Mouse (Mus musculus) lung, embryonic 16.5 days (tissue): ENCODE measurements around the gene Rdh19. TPM values are rescaled to one million over a fixed set of nuclear protein-coding genes. Genes with fewer than 3 reads are reported as not detected.
"Not testable (repeated sequence)": the region's sequence is repeated elsewhere in the genome, so short reads cannot be mapped to it uniquely, and the experiment has no call there.

Experiments
- ATAC-seq: fragments of 200-750 bp; cut with Nextera tagmentation; 2 replicates; pipeline ENCODE4 v1.8.0; 2017; ENCODE audit warnings: low read depth, mild to moderate bottlenecking, moderate library complexity
- H3K27ac ChIP-seq: fragments of 300-500 bp; sonication (generic); 2 replicates; pipeline ENCODE4 v1.5.1; 2014; ENCODE audit warnings: mild to moderate bottlenecking, control low read depth, low read length
- H3K27me3 ChIP-seq: fragments of 300-500 bp; sonication (generic); 2 replicates; pipeline ENCODE4 v1.6.1; 2014; ENCODE audit warnings: low read depth, low read length, mixed read lengths; ENCODE audit not compliant: control insufficient read depth, insufficient read depth
- H3K36me3 ChIP-seq: fragments of 300-500 bp; sonication (generic); 2 replicates; pipeline ENCODE4 v1.6.1; 2014; ENCODE audit warnings: low read length; ENCODE audit not compliant: control insufficient read depth, insufficient read depth
- H3K4me1 ChIP-seq: fragments of 300-500 bp; sonication (generic); replicated peaks from 2 replicates; pipeline ENCODE4 v1.6.1; 2014; ENCODE audit warnings: low read length, mixed read lengths; ENCODE audit not compliant: control insufficient read depth, insufficient read depth
- H3K4me2 ChIP-seq: fragments of 300-500 bp; sonication (generic); 2 replicates; pipeline ENCODE4 v1.6.1; 2014; ENCODE audit warnings: low read depth, low read length, control low read depth
- H3K4me3 ChIP-seq: fragments of 300-500 bp; sonication (generic); 2 replicates; pipeline ENCODE4 v1.5.1; 2014; ENCODE audit warnings: mild to moderate bottlenecking, low read length, control low read depth
- H3K9ac ChIP-seq: fragments of 300-500 bp; sonication (generic); 2 replicates; pipeline ENCODE4 v1.6.1; 2014; ENCODE audit warnings: low read length, control low read depth
- H3K9me3 ChIP-seq: fragments of 300-500 bp; sonication (generic); 2 replicates; pipeline ENCODE4 v1.6.1; 2016; ENCODE audit warnings: low read length; ENCODE audit not compliant: control insufficient read depth
- WGBS: fragments of 180-500 bp; shearing (Covaris S2); extraction: QIAGEN DNeasy Blood & Tissue Kit; methylation state at CpG from one replicate; pipeline ENCODE4 v1.1.7; 2014; 5-methylcytosine and 5-hydroxymethylcytosine counted together
- polyA plus RNA-seq: library from polyadenylated mRNA; unstranded; fragments of >200 nt; fragmentation: Nextera tagmentation; extraction: Ambion mirVana; gene quantifications from 2 replicates; pipeline ENCODE4 v1.2.1, GENCODE M21; 2015

Rdh19 gene
- polyA plus RNA-seq, 1 experiment from 2014 or later: not detected

- 58% methylated on average over 3 of the region's 3 CpGs for WGBS
- Histone ChIP-seq H3K4me1 (no peaks in the 10 kb centered on the region), H3K4me3 (no peak overlapping the region), H3K27ac (no peak overlapping the region), H3K4me2 (no peak overlapping the region), H3K9me3 (no peaks in the 10 kb centered on the region), H3K27me3 (no peaks in the 10 kb centered on the region), H3K9ac (no peak overlapping the region), H3K36me3 (no peaks in the 10 kb centered on the region)
- ATAC-seq: no peak
Observed at GRCm38 (mm10) chr10:127829121-127829520, 20.6 kb upstream of the Rdh19 start.

- 88% methylated on average over 1 of the region's 1 CpGs for WGBS
- H3K9ac ChIP-seq: not testable (repeated sequence)
Observed at GRCm38 (mm10) chr10:127834186-127834585, 15.5 kb upstream of the Rdh19 start.

GRCm38 (mm10) chr10:127835292-127835691 lies 14.4 kb upstream of the Rdh19 start:
- no peaks in the 10 kb centered on the region for H3K36me3 ChIP-seq
- no peak for ATAC-seq
- WGBS: 61% methylated on average over 5 of the region's 5 CpGs
- H3K27me3 ChIP-seq: no peaks in the 10 kb centered on the region
- H3K9ac ChIP-seq: no peak overlapping the region
- H3K4me3 ChIP-seq: no peak overlapping the region
- no peak overlapping the region for H3K4me2 ChIP-seq
- no peak overlapping the region for H3K27ac ChIP-seq
- H3K4me1 ChIP-seq: no peaks in the 10 kb centered on the region
- H3K9me3 ChIP-seq: no peaks in the 10 kb centered on the region

More at GRCm38 (mm10) chr10:127834186-127834585, 15.5 kb upstream of the Rdh19 start:
- not testable (repeated sequence) for H3K27me3 ChIP-seq, H3K9me3 ChIP-seq, H3K4me1 ChIP-seq, H3K36me3 ChIP-seq, H3K27ac ChIP-seq, H3K4me2 ChIP-seq, ATAC-seq, H3K4me3 ChIP-seq

GRCm38 (mm10) chr10:127837793-127838192 lies 11.9 kb upstream of the Rdh19 start:
- H3K9me3 ChIP-seq, H3K9ac ChIP-seq, H3K36me3 ChIP-seq, ATAC-seq, H3K27ac ChIP-seq, H3K4me3 ChIP-seq, H3K27me3 ChIP-seq, H3K4me1 ChIP-seq, H3K4me2 ChIP-seq: not testable (repeated sequence)
- 89% methylated on average over 5 of the region's 5 CpGs for WGBS

GRCm38 (mm10) chr10:127838539-127838938 lies 11.2 kb upstream of the Rdh19 start:
- Histone ChIP-seq H3K27ac (no peak overlapping the region), H3K27me3 (no peaks in the 10 kb centered on the region), H3K9me3 (no peaks in the 10 kb centered on the region), H3K4me1 (no peaks in the 10 kb centered on the region), H3K4me3 (no peak overlapping the region), H3K4me2 (no peak overlapping the region), H3K9ac (no peak overlapping the region), H3K36me3 (no peaks in the 10 kb centered on the region)
- WGBS: 70% methylated on average over 2 of the region's 2 CpGs
- ATAC-seq: no peak

- H3K4me2 ChIP-seq: no peak overlapping the region
- no peak for ATAC-seq
- H3K27me3 ChIP-seq: no peaks in the 10 kb centered on the region
- H3K27ac ChIP-seq: no peak overlapping the region
- H3K9ac ChIP-seq: no peak overlapping the region
- no peaks in the 10 kb centered on the region for H3K4me1 ChIP-seq
- H3K4me3 ChIP-seq: no peak overlapping the region
- H3K36me3 ChIP-seq: no peaks in the 10 kb centered on the region
- no peaks in the 10 kb centered on the region for H3K9me3 ChIP-seq
- WGBS: 64% methylated on average over 2 of the region's 2 CpGs
Observed at GRCm38 (mm10) chr10:127840776-127841175, 9.0 kb upstream of the Rdh19 start.

- H3K36me3 ChIP-seq: not testable (repeated sequence)
Observed at GRCm38 (mm10) chr10:127845945-127846344, 3.8 kb upstream of the Rdh19 start.

GRCm38 (mm10) chr10:127848089-127848488 lies 1.6 kb upstream of the Rdh19 start:
- Histone ChIP-seq H3K27me3 (no peaks in the 10 kb centered on the region), H3K9me3 (no peaks in the 10 kb centered on the region), H3K4me3 (no peak overlapping the region), H3K36me3 (no peaks in the 10 kb centered on the region), H3K4me1 (no peaks in the 10 kb centered on the region), H3K27ac (no peak overlapping the region), H3K4me2 (no peak overlapping the region), H3K9ac (no peak overlapping the region)
- 56% methylated on average over 1 of the region's 1 CpGs for WGBS
- ATAC-seq: no peak

More at GRCm38 (mm10) chr10:127845945-127846344, 3.8 kb upstream of the Rdh19 start:
- not testable (repeated sequence) for H3K9me3 ChIP-seq, H3K9ac ChIP-seq, H3K4me3 ChIP-seq, ATAC-seq, H3K27me3 ChIP-seq, H3K4me2 ChIP-seq, H3K4me1 ChIP-seq, H3K27ac ChIP-seq
- 80% methylated on average over 5 of the region's 5 CpGs for WGBS

- H3K9ac ChIP-seq: no peak overlapping the region
- no peaks in the 10 kb centered on the region for H3K27me3 ChIP-seq
- no peaks in the 10 kb centered on the region for H3K9me3 ChIP-seq
- no peak overlapping the region for H3K4me2 ChIP-seq
- no peaks in the 10 kb centered on the region for H3K36me3 ChIP-seq
- H3K4me1 ChIP-seq: no peaks in the 10 kb centered on the region
- H3K27ac ChIP-seq: no peak overlapping the region
- H3K4me3 ChIP-seq: no peak overlapping the region
- no peak for ATAC-seq
Observed at GRCm38 (mm10) chr10:127856376-127856775, 6.6 kb downstream of the Rdh19 start.

GRCm38 (mm10) chr10:127864931-127865330 lies 15.2 kb downstream of the Rdh19 start:
- no peaks in the 10 kb centered on the region for H3K4me1 ChIP-seq
- no peaks in the 10 kb centered on the region for H3K36me3 ChIP-seq
- ATAC-seq: no peak
- H3K27me3 ChIP-seq: no peaks in the 10 kb centered on the region
- no peak overlapping the region for H3K27ac ChIP-seq
- no peak overlapping the region for H3K4me3 ChIP-seq
- no peak overlapping the region for H3K9ac ChIP-seq
- no peaks in the 10 kb centered on the region for H3K9me3 ChIP-seq
- no peak overlapping the region for H3K4me2 ChIP-seq
